Mouse (Mus musculus) c-Kit-positive CD71-positive TER-119-positive erythroid progenitor cells, embryonic 14.5 days (primary cell): ENCODE measurements around the gene Zfp148.

Experiments used
- DNase-seq: peaks from one replicate; pipeline ENCODE4 v3.0.0-alpha.2; 2013; ENCODE audit warnings: low spot score

Gene Zfp148

GRCm38 (mm10) chr16:33531184-33531583 is 150.5 kb downstream of the Zfp148 start:
- DNase-seq = no peak

- DNase-seq = no peak
These were observed 155.8 kb downstream of the Zfp148 start for GRCm38 (mm10) chr16:33536456-33536855.

GRCm38 (mm10) chr16:33537499-33538225 is 157.0 kb downstream of the Zfp148 start:
- DNase-seq = no peak

GRCm38 (mm10) chr16:33544346-33544745 is 163.7 kb downstream of the Zfp148 start:
- DNase-seq = no peak

GRCm38 (mm10) chr16:33545530-33545929 is 164.9 kb downstream of the Zfp148 start:
- DNase-seq = no peak

- no peak for DNase-seq
These were observed 173.2 kb downstream of the Zfp148 start for GRCm38 (mm10) chr16:33553689-33554342.
